Mouse (Mus musculus) embryo, embryonic 9.5 days (tissue): ENCODE measurements at regions not wholly inside any gene's neighbourhood (a gene's known extent, or its start where the extent isn't known, plus 50 kb on each side); places are given as distances from the start of the nearest gene placed in this dataset.

Experiments
- DNase-seq: peaks from one replicate; pipeline ENCODE4 v3.0.0-alpha.2; 2017; ENCODE audit errors: extremely low spot score

GRCm38 (mm10) chr13:34462808-34463511 lies 118.0 kb upstream of the Slc22a23 start:
- DNase-seq: no peak

GRCm38 (mm10) chr13:34462206-34462807 lies 117.3 kb upstream of the Slc22a23 start:
- DNase-seq: no peak

- no peak for DNase-seq
Measured at GRCm38 (mm10) chr13:34460969-34461368, 116.0 kb upstream of the Slc22a23 start.

GRCm38 (mm10) chr13:34456051-34456450 lies 111.1 kb upstream of the Slc22a23 start:
- no peak for DNase-seq

GRCm38 (mm10) chr13:34446806-34447205 lies 101.8 kb upstream of the Slc22a23 start:
- no peak for DNase-seq

- no peak for DNase-seq
Measured at GRCm38 (mm10) chr13:34446327-34446726, 101.3 kb upstream of the Slc22a23 start.

GRCm38 (mm10) chr13:34441347-34441746 lies 96.4 kb upstream of the Slc22a23 start:
- DNase-seq: no peak

GRCm38 (mm10) chr13:34427527-34427926 lies 82.5 kb upstream of the Slc22a23 start:
- DNase-seq: no peak

GRCm38 (mm10) chr13:34424921-34425320 lies 79.9 kb upstream of the Slc22a23 start:
- DNase-seq: no peak

GRCm38 (mm10) chr13:34421644-34422043 lies 76.7 kb upstream of the Slc22a23 start:
- no peak for DNase-seq

GRCm38 (mm10) chr13:34420341-34421156 lies 75.6 kb upstream of the Slc22a23 start:
- DNase-seq: no peak

GRCm38 (mm10) chr13:34419061-34419460 lies 74.1 kb upstream of the Slc22a23 start:
- no peak for DNase-seq

GRCm38 (mm10) chr13:34416603-34417002 lies 71.6 kb upstream of the Slc22a23 start:
- no peak for DNase-seq

GRCm38 (mm10) chr13:34414533-34414932 lies 69.6 kb upstream of the Slc22a23 start:
- DNase-seq: no peak

GRCm38 (mm10) chr13:34408669-34409055 lies 63.7 kb upstream of the Slc22a23 start:
- DNase-seq: peak; percentile 17

GRCm38 (mm10) chr13:34408007-34408668 lies 63.2 kb upstream of the Slc22a23 start:
- DNase-seq: peak; percentile 10

- no peak for DNase-seq
Measured at GRCm38 (mm10) chr13:34406291-34406690, 61.3 kb upstream of the Slc22a23 start.

GRCm38 (mm10) chr13:34402631-34403030 lies 57.6 kb upstream of the Slc22a23 start:
- no peak for DNase-seq

GRCm38 (mm10) chr13:34401031-34401430 lies 56.0 kb upstream of the Slc22a23 start:
- no peak for DNase-seq

- DNase-seq: no peak
Measured at GRCm38 (mm10) chr13:34398847-34399246, 53.9 kb upstream of the Slc22a23 start.

GRCm38 (mm10) chr13:34398061-34398787 lies 53.2 kb upstream of the Slc22a23 start:
- peak; percentile 23 for DNase-seq
